Mouse (Mus musculus) left cerebral cortex, adult 11 months (tissue): ENCODE measurements around the gene Camsap3.
A peak's percentile ranks its signal among the peaks of the same experiment; 100 is the strongest.

Source experiments
- DNase-seq: peaks from one replicate; pipeline ENCODE4 v3.0.0; 2022; ENCODE audit warnings: low spot score

Camsap3 gene

DNA sequence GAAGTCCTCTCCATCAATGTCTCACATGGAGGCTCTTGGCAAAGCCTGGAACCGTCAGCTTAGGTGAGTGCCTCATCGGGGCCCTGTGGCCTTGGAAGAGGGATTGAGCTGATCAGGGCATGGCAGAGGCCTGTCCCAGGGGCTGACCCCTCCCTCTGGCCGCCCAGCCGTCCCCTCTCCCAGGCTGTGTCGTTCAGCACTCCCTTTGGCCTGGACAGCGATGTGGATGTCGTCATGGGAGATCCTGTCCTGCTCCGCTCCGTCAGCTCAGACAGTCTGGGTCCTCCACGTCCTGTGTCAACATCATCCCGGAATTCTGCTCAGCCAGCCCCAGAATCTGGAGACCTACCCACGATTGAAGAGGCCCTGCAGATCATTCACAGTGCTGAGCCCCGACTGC lies 16.3 kb downstream of the Camsap3 start:
- no peak for DNase-seq

DNA sequence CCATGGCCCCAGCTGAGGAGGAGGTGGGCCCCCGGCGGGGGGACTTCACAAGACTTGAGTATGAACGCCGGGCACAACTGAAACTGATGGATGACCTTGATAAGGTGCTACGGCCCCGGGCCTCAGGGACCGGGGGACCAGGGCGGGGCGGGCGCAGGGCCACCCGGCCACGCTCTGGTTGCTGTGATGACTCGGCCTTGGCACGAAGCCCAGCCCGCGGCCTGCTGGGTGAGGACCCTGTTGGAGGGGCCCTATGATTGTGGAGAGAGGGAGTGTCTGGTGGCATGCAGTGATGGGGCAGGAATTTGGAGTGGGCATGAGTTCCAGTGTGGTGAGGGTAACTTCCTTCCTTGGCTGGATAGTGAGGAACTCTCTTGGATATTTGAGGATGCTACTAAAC lies 19.5 kb downstream of the Camsap3 start:
- DNase-seq, result no peak

DNA sequence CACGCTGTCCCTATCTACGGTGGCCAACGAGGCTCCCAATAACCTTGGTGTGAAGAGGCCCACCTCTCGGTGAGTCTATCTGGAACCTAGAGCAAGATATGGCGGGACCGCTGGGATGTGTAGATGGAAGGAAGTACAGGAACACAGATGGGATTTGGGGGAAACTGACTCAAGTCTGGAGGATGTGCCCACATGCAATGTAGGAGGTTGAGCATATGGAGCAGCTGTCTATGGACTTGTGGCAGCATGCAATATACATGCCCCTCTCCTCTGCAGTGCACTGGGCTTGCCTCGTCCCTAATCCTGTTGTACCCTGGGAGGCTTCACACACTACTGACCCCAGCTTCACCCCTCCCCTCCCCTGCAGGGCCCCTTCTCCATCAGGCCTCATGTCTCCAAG lies 20.7 kb downstream of the Camsap3 start:
- DNase-seq, result no peak

DNA sequence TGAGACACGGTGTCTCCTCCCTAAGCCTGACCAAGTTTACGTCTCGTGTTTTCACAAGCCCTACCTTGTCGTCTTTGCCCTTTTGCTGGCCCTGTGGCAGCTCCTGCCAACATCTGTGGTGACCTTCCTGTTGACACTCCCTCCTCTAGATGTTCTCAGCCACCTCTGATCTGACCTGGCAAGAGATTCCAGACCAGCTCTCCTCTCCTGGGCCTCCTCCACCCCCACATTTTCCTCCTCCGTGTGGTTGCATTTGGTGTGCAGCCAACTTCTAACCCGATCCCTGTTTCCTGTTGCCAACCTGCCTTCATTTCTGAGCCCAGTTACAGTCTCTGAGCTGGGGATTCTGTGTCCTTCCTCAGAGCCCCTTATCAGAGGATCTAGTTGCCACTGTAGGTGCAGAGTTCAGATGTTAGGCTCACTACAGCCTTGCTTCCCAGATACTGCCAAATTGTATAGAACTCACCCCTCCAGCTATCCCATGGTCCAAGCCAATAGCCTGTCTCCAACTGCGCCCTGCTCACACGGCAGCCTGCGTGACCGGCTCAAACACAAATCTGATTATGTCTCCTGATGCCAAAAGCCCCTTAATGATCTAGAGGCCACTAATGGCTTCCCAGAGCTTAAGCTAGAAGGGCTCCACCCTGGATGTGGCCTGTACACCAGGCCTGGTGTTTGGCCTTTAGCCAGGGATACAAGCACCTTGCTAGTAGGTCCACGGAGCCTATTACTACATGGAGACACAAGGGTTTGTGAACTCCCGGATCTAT lies 22.1 kb downstream of the Camsap3 start:
- no peak for DNase-seq

DNA sequence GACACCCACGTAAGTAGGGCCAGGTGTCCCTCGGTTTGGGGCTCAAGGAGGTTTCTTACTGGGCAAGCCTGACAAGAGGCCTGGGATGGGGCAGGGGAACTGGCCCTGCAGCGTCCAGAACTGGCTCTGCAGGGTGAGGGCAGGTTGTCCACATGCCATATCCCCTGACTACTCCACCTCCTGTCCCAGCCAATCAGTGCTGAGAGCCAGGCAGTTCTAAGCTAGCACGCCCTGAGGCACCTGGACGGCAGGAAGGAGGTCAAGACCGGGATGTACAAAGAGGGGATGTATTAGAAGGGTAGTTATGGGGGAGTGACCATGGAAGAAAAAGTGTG lies 22.7 kb downstream of the Camsap3 start:
- no peak for DNase-seq

DNA sequence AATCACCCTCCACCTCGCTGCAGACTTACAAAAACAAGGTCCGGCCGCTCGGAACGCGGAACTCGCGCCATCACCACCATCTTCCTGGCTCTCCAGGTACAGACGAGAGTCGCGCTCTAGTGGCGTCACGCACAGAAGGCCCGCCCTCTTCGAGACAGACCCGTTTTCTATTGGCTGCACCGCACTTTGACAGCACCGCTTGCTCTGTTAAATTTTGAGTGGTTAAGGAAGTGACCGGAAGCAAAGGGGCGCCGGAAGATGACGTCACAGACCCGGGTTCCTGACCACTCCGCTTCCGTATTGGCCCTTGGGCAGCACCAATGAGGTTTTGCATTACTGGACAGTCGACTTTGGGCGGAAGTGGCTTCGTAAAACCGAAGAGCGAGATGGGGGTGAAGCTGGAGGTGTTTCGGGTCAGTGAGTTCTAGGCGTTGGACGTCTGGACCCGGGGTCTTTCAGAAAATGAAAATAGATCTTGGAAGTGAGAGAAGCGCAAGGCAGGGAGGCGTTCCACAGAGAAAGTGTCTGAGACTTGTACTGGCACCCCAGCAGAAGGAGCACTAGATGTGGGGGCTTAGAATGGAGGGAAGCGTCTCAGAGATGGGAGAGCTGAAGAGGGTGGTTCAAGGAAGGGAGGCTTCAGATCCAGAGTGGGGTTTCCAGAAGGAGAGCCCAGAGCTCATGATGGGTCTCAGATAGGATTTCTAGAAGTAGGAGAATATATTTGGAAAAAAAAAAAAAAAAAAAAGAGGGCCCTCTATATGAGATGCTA lies 34.3 kb downstream of the Camsap3 start, which contains the start of the genes Xab2 and Pet100:
Xab2 (minus strand) TSS at position 118 of the 772 bp plus-strand sequence.
Pet100 (plus strand) TSS at position 350 of the 772 bp plus-strand sequence.
- peak; percentile 99 for DNase-seq

DNA sequence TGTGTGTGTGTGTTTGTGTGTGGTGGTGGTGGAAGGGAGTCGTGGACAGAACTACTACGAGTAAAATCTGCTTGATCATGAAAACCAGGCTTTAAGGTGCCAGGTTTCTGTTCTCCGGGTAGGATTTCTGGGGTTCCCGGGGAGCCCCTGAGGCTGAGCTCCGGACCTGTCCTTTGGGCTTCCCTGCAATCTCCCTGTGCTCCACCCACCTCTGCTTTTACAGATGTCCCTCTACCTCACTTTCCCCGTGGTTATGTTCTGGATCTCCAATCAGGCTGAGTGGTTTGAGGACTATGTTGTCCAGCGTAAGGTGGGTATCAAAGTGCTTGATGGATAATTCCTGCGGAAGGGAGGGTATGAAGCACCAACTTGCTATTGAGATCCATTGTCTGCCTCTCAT lies 35.0 kb downstream of the Camsap3 start:
- DNase-seq, result no peak

DNA sequence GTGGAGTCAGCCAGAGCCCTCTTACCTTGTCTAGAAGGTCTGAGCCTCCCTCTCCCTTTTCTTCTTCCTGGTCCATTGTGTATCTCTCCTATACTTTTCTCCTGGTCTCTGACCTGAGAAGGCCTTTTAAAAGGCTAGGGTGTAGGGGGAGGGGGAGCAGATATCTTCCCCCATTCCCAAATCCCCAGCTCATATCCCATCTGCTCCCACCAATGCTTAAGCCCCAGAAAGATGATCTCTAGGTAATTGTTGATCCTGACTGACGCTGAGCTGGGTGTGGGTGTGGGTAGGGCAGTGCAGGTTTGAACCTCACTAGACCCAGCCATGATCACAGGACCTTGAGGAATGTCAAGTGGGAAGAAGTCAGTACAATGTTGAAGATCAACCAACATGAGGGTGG lies 38.4 kb downstream of the Camsap3 start, which contains the start of gene Pcp2:
Pcp2 (minus strand) TSS at position 101 of the 400 bp plus-strand sequence.
- no peak for DNase-seq

DNA sequence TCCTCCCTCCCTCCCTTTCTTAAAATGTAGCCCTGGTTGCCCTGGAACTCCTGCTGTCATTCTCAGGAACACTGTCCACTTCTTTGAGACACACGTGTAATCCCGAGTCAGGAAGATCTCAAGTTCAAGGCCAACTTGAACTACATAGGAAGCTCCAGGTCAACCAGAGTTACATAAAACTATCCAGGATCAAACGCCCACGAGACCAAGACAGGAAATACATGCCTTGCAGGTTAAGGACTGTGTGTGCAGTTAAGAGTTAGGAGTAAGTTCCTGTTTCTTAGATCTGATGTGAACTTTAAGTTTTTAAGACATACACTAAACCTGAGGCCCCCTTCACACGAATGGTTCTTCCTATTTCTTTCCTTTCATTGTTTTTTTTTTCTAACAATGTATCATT lies 39.9 kb downstream of the Camsap3 start:
- DNase-seq, result no peak

DNA sequence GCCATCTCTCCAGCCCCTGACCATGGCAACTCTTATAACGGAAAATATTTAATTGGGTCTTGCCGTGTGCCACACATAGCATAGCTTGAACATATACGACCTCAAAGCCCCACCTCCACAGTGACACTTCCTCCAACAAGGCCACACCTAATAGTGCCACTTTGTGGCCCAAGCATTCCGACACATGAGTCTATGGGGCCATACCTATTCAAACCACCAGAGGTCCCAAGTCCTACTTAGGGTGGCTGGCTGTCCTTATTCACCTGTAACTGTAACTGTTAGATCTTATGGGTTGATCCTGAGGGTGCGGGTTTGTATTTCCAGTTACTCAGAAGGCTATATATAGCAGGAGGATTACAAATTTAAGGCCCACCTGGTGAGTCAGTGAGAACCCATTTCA lies 40.9 kb downstream of the Camsap3 start:
- DNase-seq, result no peak

DNA sequence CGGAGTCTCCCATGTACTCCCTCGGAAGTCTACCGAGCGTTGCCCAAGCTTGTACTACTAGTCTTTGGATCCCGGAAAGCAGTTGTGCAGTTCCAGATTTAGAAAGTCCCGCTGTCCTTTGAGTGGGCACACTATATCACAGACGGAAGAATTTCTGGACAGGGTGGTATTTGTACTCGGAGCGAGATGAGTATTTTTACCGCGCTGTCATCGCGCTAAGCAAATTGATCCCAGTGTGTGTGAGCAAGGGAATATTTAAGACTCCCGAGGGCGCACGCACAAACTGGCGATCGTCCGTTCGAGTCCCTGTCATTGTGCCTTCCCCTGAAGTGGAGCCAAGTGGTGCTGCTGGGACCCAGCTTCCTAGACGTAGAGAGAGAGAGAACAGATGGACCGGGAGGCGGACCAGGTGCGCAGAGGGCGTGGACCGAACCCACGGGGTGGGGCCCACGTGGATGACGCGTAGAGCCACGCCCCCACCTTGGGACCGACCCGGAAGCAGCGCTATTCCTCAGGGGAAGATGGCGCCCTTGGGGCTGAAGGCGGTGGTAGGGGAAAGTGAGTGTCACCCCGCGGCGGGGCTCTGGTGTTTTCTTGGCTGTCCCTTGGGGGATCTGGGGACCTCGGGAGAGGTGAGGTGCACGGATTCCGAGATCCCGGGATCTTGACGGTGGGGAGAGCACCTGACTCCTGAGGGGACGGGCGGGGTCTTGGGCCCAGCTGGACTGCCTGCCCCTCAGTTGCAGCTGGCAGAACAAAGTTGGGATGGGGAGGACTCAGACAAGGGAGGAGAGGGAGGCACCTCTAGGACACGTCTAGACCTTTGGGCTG lies 43.8 kb downstream of the Camsap3 start, which contains the start of gene Stxbp2:
Stxbp2 (plus strand) TSS at position 309 of the 831 bp plus-strand sequence.
- peak; percentile 49 for DNase-seq

DNA sequence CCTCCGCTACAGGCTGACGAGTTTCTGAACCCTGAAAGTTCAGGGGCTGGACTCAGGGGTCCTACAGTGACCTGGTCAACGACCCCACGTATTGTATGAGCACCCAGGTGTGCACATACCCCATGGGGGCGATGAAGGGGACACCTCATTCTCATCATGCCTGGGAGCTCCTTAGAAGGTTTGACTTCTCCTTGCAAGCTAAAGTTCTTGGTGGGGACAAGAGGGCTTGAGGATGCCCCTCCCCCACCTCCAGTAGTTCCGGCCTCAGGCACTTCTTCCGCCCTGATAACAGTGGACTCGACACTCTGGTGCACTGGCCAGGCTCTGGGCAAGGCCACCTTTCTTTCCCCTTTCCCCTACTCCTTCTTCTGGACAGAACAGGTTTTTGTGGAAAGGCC lies 44.4 kb downstream of the Camsap3 start:
- DNase-seq, result no peak

DNA sequence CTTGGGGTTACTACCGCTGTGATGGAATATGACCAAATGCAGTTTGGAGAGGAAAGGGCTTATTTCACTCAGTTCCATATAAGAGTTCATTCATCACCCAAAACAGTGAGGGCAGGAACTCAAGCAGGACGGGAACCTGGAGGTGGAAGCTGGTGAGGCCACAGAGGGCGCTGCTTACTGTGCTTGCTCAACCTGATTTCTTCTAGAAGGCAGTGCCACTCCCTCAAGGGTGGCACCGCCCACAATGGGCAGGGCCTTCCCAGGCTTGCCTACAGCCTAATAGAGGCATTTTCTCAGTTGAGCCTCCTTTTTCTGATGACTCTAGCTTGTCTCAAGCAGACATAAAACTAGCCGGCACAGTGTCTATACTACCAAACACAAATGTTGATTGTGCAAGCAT lies 58.7 kb downstream of the Camsap3 start:
- no peak for DNase-seq

DNA sequence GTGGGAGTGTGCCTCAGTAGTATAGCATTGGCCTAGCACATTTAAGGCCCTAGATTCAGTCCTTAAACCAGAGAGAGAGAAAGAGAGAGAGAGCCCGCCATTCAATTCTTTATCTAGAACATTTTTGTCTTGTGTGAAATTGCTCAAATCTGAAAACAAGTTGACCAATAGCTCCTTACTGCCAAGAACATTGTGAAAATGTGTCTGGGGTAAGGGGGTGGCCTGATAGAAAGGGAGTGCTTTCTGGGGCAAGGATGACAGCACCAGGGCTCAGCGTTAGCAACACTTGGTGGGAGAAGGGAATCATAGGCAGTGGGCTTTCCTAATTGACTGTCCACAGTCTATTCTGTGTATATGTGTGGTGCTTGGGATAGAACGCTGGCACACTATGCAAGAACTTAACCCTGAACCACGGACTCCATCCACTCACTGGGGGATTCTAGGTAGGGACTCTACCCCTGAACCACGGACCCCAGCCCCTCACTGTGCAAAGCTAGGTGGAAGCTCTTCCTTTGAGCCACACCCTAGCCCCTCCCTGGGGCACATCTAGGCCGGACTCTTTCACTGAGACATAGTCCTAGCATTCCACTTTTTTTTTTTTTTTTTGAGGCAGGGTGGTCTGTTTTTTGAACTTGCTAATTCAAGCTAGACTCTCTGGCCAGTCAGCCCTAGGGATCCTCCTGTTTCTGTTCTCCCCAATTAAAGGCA lies 59.9 kb downstream of the Camsap3 start:
- no peak for DNase-seq

DNA sequence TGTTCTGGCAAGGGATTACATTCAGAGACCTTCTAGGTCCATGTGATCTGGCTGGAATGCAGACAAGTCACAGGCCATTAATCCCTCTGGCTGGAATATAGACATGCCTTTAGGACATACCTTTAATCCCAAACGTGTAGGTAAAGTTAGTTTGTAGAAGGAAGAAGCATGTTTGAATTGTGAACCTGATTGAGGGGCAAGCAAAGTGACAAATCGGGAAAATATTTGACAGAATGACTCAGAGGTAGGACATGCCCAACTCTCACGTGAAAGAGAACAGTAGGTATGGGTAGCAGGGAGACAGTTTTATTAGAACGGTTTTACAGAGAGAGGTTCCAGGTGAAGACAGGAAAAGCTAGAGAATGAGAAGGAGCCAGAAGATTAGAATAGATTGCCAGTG lies 60.5 kb downstream of the Camsap3 start:
- no peak for DNase-seq

DNA sequence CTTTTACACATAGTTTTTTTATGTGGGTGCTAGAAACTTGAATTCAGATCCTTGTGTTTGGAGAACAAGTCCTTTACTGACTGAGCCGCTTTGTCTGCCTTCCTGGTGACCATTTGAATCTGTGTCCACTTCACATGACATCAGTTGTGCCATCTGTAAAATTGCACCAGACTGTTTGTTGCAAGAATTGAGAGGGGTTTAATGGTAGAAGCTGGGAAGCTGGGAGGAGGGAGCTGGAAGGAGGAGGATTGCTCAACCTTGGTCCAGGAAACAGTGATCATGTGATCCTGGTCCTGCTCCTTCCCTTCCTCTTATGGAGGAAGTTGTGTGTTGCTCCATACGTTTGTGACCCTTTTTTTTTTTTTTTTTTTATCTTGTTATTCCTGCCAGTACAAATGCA lies 61.2 kb downstream of the Camsap3 start:
- DNase-seq, result no peak

DNA sequence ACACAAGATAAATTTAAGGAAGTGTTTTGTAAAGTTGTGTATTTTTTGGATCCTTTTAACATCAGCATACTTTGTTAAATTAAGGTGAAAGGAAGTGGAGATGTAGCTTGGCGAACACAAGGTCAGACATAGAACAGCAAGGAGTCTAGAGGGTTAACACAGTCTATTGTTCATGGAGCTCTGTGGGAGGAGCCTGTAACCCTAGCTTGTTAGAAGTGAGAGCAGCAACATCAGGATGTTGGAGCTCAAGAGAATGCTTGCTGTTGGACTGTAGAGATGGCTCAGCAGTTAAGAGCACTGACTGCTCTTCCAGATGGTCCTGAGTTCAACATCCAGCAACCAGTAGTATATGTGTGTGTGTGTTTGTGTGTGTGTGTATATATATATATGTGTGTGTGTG lies 61.9 kb downstream of the Camsap3 start:
- DNase-seq, result no peak

DNA sequence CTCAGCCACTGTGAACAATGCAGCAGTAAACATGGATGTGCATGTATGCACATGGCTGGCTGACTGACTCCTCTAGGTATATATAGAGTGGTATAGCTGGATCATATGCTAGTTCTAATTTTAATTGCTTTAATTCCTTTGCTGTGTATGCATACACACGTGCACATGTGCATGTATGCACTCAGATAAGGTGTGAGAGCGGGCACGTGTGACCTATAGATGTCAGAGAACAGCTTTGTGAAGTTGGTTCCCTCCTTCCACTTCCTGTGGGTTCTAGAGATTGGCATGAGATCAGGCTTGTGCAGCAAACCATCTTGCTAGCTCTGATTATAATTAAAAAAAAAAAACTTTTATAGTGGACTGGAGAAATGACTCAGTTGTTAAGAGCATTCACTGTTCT lies 65.8 kb downstream of the Camsap3 start:
- DNase-seq, result no peak

DNA sequence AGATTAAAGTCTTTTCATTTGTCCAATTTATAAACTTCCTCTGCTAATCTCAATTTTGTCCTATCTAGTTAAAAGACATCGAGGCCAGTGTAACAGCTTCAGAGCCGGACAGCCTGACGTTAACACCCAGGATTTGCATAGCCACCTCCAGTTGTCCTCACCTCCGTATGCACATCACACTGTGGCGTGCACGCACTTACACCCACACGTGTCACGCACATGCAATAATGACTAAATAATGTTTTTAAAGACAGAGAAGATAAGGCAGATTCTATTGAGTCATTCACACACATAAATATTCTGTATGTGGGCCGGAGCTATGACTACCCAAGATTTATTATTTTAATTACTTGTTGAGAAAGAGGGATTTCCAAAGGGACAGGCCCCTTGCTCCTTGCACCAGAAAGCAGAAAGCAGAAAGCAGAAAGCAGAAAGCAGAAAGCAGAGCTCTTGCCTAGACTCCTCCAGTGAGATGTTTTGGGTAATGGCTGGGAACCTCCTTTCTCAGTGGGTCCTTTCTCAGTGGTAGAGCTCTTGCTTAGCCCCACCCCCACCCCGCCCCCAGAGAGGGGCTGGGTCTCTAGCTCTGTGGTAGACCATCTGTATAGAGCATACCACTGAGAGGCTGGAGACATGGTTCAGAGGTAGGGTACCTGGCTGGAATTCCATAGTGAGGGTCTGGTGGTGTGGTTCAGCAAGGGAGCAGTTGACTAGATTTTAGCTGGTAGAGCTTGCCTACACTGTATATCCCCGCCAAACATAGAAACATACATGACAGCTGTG lies 67.8 kb downstream of the Camsap3 start:
- no peak for DNase-seq

DNA sequence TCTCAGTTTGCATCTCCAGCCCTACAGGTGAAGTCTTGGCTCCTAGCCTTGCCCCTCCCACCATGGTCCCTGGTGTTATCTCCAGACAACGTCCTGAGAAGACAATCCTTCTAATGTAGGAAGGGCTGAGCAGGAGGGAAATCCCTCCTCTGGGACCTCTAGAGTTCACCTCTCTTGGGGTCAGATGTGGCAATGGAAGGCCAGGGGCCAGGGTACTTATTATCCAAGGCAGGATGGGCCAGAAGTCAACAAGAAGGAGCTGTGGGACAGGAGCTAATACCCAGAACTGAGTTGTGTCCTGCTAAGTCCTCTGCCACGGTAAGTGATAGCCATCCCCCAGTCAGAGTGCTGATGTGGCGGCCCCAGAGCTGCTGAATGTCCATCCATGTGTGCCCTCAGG lies 68.4 kb downstream of the Camsap3 start, which contains the start of gene Retn:
Retn (plus strand) TSS at position 245 of the 400 bp plus-strand sequence.
- DNase-seq, result no peak
